Comparison of ENCODE assay signal across 20 mouse cellular contexts in genomic region chrX:9984094-9984669, GRCm38 (mm10).
"Had no signal": no experiment of that assay in that cellular context is flagged by ENCODE, and none has a peak within 500 bp of the region (broad histone marks: within the 10 kb centered on the region; RNA-seq: fewer than 3 reads in every experiment).

No protein-coding gene starts in this region.

- H3K36me3 ChIP-seq: limb, embryonic 10.5 days; limb, embryonic 13.5 days; liver, embryonic 12.5 days; lung, embryonic 15.5 days; midbrain, embryonic 12.5 days; midbrain, embryonic 15.5 days; neural tube, embryonic 12.5 days; neural tube, embryonic 15.5 days had no signal

- H3K27me3 ChIP-seq: limb, embryonic 13.5 days; liver, embryonic 12.5 days; liver, embryonic 15.5 days; lung, embryonic 15.5 days; midbrain, embryonic 12.5 days; midbrain, embryonic 15.5 days; neural tube, embryonic 12.5 days; neural tube, embryonic 15.5 days had no signal

- ATAC-seq: liver, embryonic 12.5 days; midbrain, embryonic 15.5 days had no signal

- H3K9me3 ChIP-seq: limb, embryonic 10.5 days; limb, embryonic 13.5 days; liver, embryonic 12.5 days; liver, embryonic 15.5 days; lung, embryonic 15.5 days; midbrain, embryonic 12.5 days; midbrain, embryonic 15.5 days; neural tube, embryonic 12.5 days; neural tube, embryonic 15.5 days had no signal

- DNase-seq: kidney, adult 18-20 months; kidney, adult 9 months; kidney, postnatal 25 days; layer of hippocampus, adult 9-11 months; liver; lung, adult 18-20 months; lung, postnatal 10 days; thymus, postnatal 36 days had no signal

- H3K9ac ChIP-seq: limb, embryonic 13.5 days; liver, embryonic 12.5 days; liver, embryonic 15.5 days; lung, embryonic 15.5 days; midbrain, embryonic 12.5 days; midbrain, embryonic 15.5 days; neural tube, embryonic 12.5 days; neural tube, embryonic 15.5 days had no signal

- H3K4me2 ChIP-seq: limb, embryonic 13.5 days; liver, embryonic 12.5 days; liver, embryonic 15.5 days; lung, embryonic 15.5 days; midbrain, embryonic 12.5 days; midbrain, embryonic 15.5 days; neural tube, embryonic 12.5 days; neural tube, embryonic 15.5 days had no signal

- H3K27ac ChIP-seq: kidney, postnatal 0 days; layer of hippocampus, adult 2 months; limb, embryonic 10.5 days; limb, embryonic 13.5 days; liver, embryonic 12.5 days; liver, embryonic 15.5 days; lung, embryonic 15.5 days; macrophage; midbrain, embryonic 12.5 days; midbrain, embryonic 15.5 days; neural tube, embryonic 12.5 days; neural tube, embryonic 15.5 days had no signal

- H3K4me3 ChIP-seq: layer of hippocampus, adult 2 months; limb, embryonic 10.5 days; limb, embryonic 13.5 days; liver, embryonic 12.5 days; liver, embryonic 15.5 days; lung, embryonic 15.5 days; midbrain, embryonic 12.5 days; midbrain, embryonic 15.5 days; neural tube, embryonic 12.5 days; neural tube, embryonic 15.5 days had no signal

- H3K4me1 ChIP-seq: limb, embryonic 10.5 days; limb, embryonic 13.5 days; liver, embryonic 12.5 days; liver, embryonic 15.5 days; lung, embryonic 15.5 days; midbrain, embryonic 12.5 days; midbrain, embryonic 15.5 days; neural tube, embryonic 12.5 days; neural tube, embryonic 15.5 days had no signal
